Mouse (Mus musculus) naive thymus-derived CD4-positive, alpha-beta T cell, adult 2 months (primary cell): Measurements from ENCODE around the gene Iqck.
A peak's percentile ranks its signal among the peaks of the same experiment; 100 is the strongest.

Experiments used
- DNase-seq: peaks from one replicate; pipeline ENCODE4 v3.0.0-alpha.2; 2011; ENCODE audit warnings: low read depth

Gene Iqck

GRCm38 (mm10) chr7:118991341-118991884 lies 135.9 kb downstream of the Iqck start:
- no peak for DNase-seq

- DNase-seq: no peak
These were observed 136.6 kb downstream of the Iqck start for GRCm38 (mm10) chr7:118992080-118992560.

GRCm38 (mm10) chr7:118992623-118993405 lies 137.3 kb downstream of the Iqck start:
- DNase-seq: no peak

DNA sequence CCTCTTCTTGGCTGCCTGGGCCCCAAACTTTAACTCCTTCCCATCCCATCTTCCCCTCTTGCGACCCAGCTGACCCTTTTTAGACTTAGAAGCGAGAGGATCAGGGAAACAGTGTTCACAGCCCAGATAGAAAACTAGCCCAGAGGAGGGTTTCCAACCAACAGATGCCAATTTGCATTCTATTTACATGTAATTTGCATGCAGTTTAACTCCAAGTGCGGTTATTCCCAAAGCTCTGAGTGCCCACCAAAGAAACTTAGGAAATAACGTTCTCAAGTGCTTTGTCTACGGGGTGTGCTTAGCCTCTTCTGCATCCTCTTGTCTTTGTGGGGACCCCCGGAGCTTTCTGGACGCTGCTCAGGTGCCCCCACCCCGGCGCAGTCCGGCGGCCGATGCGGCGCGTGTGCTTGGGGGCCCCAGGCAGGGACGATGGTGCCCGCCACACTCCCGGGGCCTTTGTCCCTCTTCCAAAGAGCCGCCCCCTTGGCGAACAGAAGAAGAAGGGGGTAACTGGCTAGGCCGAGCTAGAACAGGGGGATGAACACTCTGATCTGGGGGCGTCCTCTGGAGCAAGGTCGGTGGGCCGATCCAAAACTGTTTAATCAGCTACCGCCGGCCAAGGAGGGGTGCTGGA lies 138.2 kb downstream of the Iqck start:
- no peak for DNase-seq

DNA sequence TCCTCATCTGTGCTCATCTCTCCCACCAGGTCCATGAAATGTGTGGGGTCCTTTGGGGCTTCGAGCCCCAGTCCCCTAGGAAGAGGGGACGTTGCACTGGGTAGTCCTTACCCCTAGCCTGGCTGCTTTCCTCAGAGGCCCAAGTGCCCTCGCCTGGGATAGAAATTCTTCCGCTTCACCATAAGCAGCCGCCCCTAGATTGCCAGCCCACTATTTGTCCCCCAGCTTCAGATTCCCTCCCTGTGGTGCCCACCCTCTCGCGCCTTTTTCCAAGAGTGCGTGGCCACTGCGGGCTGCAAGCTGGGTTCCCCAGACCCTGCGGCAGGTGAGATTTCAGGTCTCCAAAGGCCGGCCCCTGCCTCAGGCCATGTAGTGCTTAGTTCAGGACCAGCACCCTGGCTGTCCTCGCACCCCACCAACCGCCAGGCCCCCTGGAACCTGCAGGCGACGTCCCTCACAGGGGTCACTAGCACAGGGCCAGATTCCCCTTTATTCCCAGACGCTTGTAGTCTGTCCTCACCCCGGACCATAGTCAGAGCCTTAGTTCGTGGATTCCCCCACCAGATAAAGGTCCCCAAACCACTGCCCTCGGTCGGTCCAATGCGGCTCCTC lies 138.8 kb downstream of the Iqck start:
- DNase-seq: peak; percentile 12

DNA sequence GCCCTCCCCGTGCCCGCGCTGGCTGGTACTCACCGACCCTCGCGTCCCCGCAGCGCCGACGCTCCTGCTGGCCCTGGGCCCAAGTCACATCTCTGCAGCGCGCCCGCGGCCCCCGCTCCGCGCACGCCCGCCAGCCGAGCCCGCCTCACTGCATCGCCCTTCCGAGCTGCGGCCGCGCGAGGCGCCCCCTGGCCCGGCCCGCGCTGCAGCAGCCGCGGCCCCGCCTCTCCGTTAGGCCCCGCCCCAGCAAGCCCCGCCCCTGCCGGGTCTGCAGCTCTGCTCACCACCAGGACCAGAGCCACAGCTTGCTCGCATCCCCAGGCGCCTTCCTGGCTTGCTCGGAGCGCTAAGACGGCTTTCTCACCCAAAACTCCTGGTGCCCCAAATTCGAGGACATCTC lies 139.5 kb downstream of the Iqck start, which contains the start of gene Gprc5b:
TSS of gene Gprc5b (minus strand) at position 205 of the 400 bp plus-strand sequence.
- peak; percentile 85 for DNase-seq

- DNase-seq: no peak
These were observed 140.1 kb downstream of the Iqck start for GRCm38 (mm10) chr7:118995671-118996070.

DNA sequence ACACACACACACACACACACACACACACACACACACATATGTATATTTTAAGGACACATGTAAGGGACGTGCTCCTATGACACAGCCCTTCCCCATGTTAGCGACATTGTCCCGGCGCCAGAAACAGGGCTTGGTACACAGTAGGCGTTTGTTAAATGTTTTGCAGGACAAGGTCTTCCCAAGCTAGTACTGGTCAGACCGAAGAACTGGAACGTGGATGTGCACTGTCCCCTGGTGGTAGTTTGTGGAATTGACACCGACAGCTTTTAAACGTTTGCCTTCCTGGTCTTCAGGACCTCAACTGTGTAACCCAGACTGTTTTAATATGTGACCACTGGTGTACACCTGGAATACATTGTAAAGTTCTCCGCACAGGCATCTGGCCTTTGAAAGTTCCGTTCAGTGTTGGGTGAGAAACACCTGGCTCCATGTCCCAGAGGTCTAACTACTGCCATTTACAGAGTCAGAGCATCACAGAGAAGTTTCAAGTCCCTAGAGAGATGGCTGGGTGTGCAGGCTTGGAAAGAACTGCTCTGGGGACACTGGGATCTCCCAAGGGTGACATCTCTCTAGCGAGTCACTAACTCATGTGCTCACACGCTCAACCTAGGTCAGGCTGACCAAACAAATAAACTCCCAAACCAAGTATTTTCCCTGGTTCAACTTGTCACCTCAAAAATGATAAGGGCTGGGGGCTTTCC lies 140.7 kb downstream of the Iqck start:
- DNase-seq: peak; percentile 85

DNA sequence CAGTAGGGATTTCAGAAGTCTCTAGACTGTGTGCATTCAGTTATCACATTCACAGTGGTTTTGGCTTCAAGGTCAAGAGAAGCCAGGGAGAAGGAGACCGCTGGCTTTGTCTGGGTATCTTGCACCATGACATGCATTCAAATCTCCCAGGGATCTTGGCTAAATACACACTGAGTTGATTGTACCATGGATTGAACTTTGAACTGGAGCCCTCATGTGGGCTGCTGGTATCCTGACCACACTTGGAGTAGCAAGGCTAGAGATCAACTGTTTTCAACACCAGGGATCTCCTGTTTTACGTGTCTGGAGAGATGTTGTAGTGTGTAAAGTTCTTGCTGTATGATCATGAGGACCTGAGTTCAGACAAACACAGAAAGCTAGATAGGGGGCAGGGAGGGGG lies 144.3 kb downstream of the Iqck start:
- DNase-seq: no peak

GRCm38 (mm10) chr7:119001965-119002364 lies 146.4 kb downstream of the Iqck start:
- no peak for DNase-seq

GRCm38 (mm10) chr7:119002501-119002900 lies 146.9 kb downstream of the Iqck start:
- no peak for DNase-seq

DNA sequence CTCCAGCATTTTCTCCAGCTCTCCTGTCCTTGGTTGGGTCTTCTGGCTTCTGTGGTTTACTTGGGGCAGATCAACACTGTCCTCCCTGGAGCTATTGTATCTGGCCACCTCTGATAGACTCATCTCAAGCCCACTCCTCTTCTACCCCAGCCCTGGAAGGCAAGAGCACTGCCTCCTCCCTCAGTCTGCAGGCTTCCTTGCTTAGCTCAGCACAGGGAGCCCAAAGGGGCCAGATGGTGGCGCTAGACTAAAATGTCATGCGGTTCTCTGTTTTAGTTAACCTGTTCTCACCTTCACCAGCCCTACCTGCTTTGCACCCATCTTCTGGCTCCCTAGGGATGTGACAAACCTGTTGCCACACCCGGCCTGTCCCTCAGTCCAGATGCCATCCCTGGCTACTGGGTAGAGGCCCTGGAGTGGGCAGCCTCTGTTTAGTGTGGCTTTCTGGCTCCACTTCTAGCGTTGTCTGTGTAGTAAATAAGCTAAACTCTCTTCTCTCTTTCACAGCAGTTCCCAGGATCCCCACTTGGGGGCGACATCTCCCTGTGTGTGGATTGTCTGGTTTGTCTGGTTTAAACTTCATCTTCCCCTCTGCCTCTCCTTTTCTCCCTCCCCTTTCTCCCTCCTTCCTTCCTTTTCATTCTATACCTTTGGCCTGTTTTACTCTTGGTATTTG lies 155.4 kb downstream of the Iqck start:
- peak; percentile 45 for DNase-seq

DNA sequence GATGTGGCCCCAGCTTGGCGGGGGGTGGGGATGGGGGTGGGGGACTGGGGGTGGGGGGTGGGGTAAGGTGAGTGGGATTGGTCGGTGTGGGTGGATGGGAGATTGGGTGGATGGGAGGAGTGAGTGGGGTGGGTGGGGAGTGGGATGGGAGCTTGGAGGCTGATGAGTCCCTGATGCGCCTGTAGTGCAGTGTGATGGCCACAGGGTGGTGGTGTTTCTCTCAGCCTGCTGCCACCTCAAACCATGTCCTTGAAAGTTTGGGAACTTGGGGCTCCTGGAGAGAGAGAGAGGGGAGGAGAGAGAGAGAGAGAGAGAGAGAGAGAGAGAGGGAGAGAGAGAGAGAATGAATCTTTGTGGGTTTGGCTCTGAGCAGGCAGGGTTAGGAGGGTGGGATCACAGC lies 160.2 kb downstream of the Iqck start:
- DNase-seq: no peak

DNA sequence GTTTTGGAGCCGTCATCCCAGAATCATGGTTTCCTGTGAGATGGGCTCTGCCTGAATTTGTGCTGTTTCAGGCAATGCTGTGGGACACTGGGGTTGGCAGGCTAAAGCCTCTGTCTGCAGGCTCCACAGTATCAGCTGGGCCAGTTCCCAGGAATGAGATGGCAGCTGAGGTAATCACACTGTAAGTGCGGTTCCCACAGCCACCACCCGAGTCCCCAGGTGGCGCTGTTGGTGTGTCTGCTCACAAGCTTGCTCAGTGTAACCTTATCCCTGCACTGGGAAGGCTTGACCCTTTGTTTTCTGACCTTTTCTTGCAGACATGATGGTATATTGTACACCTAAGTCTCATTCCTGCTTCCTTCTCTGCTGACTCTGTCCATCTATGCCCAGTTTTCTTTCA lies 164.0 kb downstream of the Iqck start:
- DNase-seq: no peak
